Mouse (Mus musculus) neural tube, embryonic 15.5 days (tissue): ENCODE data around the gene Thbs2. TPM values are rescaled to one million over a fixed set of nuclear protein-coding genes. Genes with fewer than 3 reads are reported as not detected.
"Not testable (repeated sequence)": the region's sequence is repeated elsewhere in the genome, so short reads cannot be mapped to it uniquely, and the experiment has no call there.

Source experiments
- ATAC-seq: fragments of 200-750 bp; cut with Nextera tagmentation; 2 replicates; pipeline ENCODE4 v1.8.0; 2017; ENCODE audit warnings: mild to moderate bottlenecking, moderate TSS enrichment, moderate library complexity; ENCODE audit not compliant: low FRiP score
- H3K27ac ChIP-seq: fragments of 300-500 bp; sonication (generic); replicated peaks from 2 replicates; pipeline ENCODE4 v1.5.1; 2015; ENCODE audit warnings: mild to moderate bottlenecking, inconsistent platforms
- H3K27me3 ChIP-seq: fragments of 300-500 bp; sonication (generic); replicated peaks from 2 replicates; pipeline ENCODE4 v1.6.1; 2015; ENCODE audit warnings: inconsistent platforms
- H3K36me3 ChIP-seq: fragments of 300-500 bp; sonication (generic); 2 replicates; pipeline ENCODE4 v1.6.1; 2015; ENCODE audit warnings: inconsistent platforms
- H3K4me1 ChIP-seq: fragments of 300-500 bp; sonication (generic); 2 replicates; pipeline ENCODE4 v1.6.1; 2015; ENCODE audit warnings: inconsistent platforms
- H3K4me2 ChIP-seq: fragments of 300-500 bp; sonication (generic); 2 replicates; pipeline ENCODE4 v1.6.1; 2015; ENCODE audit warnings: inconsistent platforms, mild to moderate bottlenecking, moderate library complexity
- H3K4me3 ChIP-seq: fragments of 300-500 bp; sonication (generic); replicated peaks from 2 replicates; pipeline ENCODE4 v1.5.1; 2015; ENCODE audit warnings: mild to moderate bottlenecking, inconsistent platforms
- H3K9ac ChIP-seq: fragments of 300-500 bp; sonication (generic); replicated peaks from 2 replicates; pipeline ENCODE4 v1.6.1; 2015; ENCODE audit warnings: mild to moderate bottlenecking, inconsistent platforms
- H3K9me3 ChIP-seq: fragments of 300-500 bp; sonication (generic); replicated peaks from 2 replicates; pipeline ENCODE4 v1.6.1; 2016; ENCODE audit warnings: inconsistent platforms
- WGBS: fragments of 180-500 bp; shearing (Covaris S2); methylation state at CpG from one replicate; pipeline ENCODE4 v1.1.7; 2015; ENCODE audit warnings: mixed read lengths; 5-methylcytosine and 5-hydroxymethylcytosine counted together
- polyA plus RNA-seq: library from polyadenylated mRNA; unstranded; fragments of >200 nt; fragmentation: Nextera tagmentation; extraction: Ambion mirVana; gene quantifications from 2 replicates; pipeline ENCODE4 v1.2.1, GENCODE M21; 2015

Gene Thbs2
- polyA plus RNA-seq, 1 experiment from 2014 or later = 9.3 TPM

DNA sequence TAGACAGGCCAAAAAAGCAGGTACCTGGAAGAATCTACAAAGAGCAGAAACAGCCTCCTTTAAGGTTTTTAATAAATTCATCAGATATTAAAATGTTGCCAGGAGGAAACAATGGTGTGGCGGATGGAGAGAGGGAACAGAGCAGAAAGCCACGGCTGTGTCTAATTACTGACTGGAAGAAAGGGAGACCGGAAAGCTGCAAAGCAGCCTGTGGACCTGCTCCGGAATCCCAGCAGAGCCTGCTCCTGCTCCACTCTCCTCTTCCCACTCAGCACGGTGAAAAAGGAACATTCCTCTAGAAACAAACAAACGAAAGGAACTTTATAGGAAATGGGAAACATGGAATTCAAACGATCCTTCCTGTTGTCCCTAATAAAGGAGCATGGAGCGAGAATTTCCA lies 69.6 kb downstream of the Thbs2 start:
- Histone ChIP-seq H3K27me3 (no peaks in the 10 kb centered on the region), H3K9ac (no peak overlapping the region), H3K27ac (no peak overlapping the region), H3K9me3 (no peaks in the 10 kb centered on the region), H3K4me3 (no peak overlapping the region), H3K4me1 (no peaks in the 10 kb centered on the region), H3K36me3 (no peaks in the 10 kb centered on the region), H3K4me2 (no peak overlapping the region)
- WGBS = 63% methylated on average over 8 of the region's 8 CpGs
- ATAC-seq = no peak

DNA sequence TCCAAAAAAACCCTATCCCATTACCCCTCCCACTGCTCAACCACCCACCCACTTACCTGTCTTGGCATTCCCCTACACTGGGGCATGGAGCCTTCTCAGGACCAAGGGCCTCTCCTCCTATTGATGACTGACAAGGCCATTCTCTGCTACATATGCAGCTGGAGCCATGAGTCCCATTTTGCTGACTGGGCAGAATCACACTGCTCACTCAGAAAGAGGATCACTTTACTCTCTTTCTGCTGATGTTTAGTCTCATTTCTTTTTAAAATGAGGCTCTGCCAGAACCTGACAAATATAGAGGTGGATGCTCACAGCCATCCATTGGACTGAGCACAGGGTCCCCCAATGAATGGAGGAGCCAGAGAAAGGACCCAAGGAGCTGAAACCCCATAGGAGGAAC lies 73.0 kb downstream of the Thbs2 start:
- not testable (repeated sequence) for H3K4me3 ChIP-seq, H3K9ac ChIP-seq, H3K4me1 ChIP-seq, H3K27me3 ChIP-seq, H3K36me3 ChIP-seq, H3K9me3 ChIP-seq, ATAC-seq, H3K27ac ChIP-seq, H3K4me2 ChIP-seq

GRCm38 (mm10) chr17:14620037-14620436 lies 74.0 kb downstream of the Thbs2 start:
- H3K36me3 ChIP-seq = no peaks in the 10 kb centered on the region
- H3K27ac ChIP-seq = no peak overlapping the region
- H3K9me3 ChIP-seq = no peaks in the 10 kb centered on the region
- no peak overlapping the region for H3K4me2 ChIP-seq
- 95% methylated on average over 3 of the region's 3 CpGs for WGBS
- ATAC-seq = no peak
- no peaks in the 10 kb centered on the region for H3K4me1 ChIP-seq
- H3K9ac ChIP-seq = no peak overlapping the region
- no peaks in the 10 kb centered on the region for H3K27me3 ChIP-seq
- H3K4me3 ChIP-seq = no peak overlapping the region

DNA sequence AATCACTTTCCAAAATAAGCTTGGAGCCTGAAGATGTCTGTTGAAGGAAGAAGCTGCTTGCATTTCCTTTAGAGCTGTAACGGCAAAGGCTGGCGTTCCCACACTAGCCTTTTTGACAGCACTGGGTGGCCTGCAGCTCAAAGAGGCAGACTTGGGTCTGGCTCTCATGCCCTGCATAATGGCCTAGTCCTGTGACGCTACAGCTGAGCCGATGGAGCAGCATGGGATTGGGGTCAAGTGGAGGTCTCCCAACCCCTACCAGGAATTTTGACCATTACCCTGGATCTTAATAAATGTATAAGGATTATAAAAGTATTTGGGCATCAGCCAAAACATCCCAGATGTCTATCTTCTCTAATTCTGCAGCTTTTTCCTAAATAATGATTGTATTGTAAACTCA lies 75.0 kb downstream of the Thbs2 start:
- H3K9ac ChIP-seq = no peak overlapping the region
- 73% methylated on average over 4 of the region's 4 CpGs for WGBS
- no peak overlapping the region for H3K4me3 ChIP-seq
- no peak overlapping the region for H3K4me2 ChIP-seq
- H3K36me3 ChIP-seq = no peaks in the 10 kb centered on the region
- H3K27me3 ChIP-seq = no peaks in the 10 kb centered on the region
- H3K9me3 ChIP-seq = no peaks in the 10 kb centered on the region
- H3K4me1 ChIP-seq = no peaks in the 10 kb centered on the region
- no peak for ATAC-seq
- no peak overlapping the region for H3K27ac ChIP-seq

Other genes starting within 250 kb of the Thbs2 start
- gene Wdr27, start 248.9 kb upstream of the Thbs2 start, polyA plus RNA-seq = 8.9 and 9.2 TPM in 2 replicates
- 26.8 TPM in 2 replicates for gene 1600012H06Rik, start 248.9 kb upstream of the Thbs2 start, polyA plus RNA-seq